Mouse (Mus musculus) ovary, postnatal 10 days (tissue): ENCODE measurements at regions not wholly inside any gene's neighbourhood (a gene's known extent, or its start where the extent isn't known, plus 50 kb on each side); places are given as distances from the start of the nearest gene placed in this dataset.

Experiments
- DNase-seq: peaks from one replicate; pipeline ENCODE4 v3.0.0; 2022; ENCODE audit warnings: low spot score

GRCm38 (mm10) chr3:131799774-131800173 lies 235.2 kb downstream of the Papss1 start:
- DNase-seq: no peak

GRCm38 (mm10) chr3:131801551-131801950 lies 237.0 kb downstream of the Papss1 start:
- DNase-seq: no peak

DNA sequence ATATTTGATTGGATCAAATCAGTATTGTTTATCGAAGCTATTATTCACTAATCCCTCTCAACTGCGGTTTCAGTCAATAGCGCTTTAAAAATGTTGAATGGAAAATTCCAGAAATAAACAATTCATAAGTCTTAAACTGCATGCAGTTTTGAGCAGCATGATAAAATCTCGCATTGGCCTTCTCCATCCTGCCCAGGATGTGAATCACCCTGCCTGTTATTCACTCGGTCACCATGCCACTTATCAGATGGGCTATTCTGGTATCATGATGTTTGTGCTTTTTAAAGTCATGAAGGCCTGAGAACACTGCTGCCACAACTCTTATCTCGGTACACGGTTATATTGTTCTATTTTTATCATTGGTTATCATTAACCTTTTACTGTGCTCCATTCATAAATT lies 238.3 kb downstream of the Papss1 start:
- DNase-seq: no peak

- no peak for DNase-seq
These were observed 243.6 kb downstream of the Papss1 start for GRCm38 (mm10) chr3:131808127-131808526.

DNA sequence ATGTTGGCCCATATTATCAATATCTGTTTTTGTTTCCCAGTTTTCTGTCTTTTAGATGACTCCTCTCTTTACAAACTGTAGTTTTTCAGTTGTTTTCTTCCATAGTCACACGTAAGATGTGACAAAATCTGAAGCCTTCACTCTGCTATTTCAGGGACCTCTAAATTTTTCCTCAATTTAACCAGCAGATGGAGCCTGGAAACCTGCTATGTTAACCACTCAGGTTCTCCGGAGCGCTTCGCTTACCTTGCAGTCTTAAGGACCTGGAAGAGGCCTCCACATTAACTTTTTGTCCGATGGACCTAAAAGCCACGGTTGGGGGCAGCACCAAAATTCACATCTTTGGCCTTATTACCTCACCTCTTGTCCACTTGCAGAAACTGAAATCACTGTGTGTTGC lies 248.4 kb downstream of the Papss1 start:
- no peak for DNase-seq

- no peak for DNase-seq
These were observed 254.2 kb downstream of the Papss1 start for GRCm38 (mm10) chr3:131818806-131819205.

DNA sequence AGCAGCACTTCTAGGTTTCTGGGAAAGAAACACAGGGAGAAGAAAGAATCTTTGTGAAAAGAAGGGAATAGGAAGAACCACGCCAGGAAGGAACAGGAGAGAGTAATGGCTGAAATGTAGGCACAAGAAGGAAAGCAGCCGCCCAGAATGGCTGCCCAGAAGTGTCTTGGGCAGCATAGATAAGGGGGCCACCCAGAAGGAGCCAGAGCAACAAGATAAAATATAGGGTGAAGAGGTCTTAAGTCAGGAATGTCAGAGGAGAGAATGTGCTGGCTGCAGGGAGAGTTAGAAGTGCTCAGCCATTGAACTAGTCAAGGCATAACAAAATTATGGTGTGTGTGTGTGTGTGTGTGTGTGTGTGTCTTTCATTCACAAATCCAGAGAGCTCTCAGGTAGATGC lies 227.7 kb upstream of the Dkk2 start:
- no peak for DNase-seq

- no peak for DNase-seq
These were observed 226.0 kb upstream of the Dkk2 start for GRCm38 (mm10) chr3:131859083-131859482.

GRCm38 (mm10) chr3:131865106-131865505 lies 220.0 kb upstream of the Dkk2 start:
- DNase-seq: no peak

GRCm38 (mm10) chr3:131867266-131867665 lies 217.8 kb upstream of the Dkk2 start:
- no peak for DNase-seq

- DNase-seq: no peak
These were observed 216.7 kb upstream of the Dkk2 start for GRCm38 (mm10) chr3:131868219-131868964.

DNA sequence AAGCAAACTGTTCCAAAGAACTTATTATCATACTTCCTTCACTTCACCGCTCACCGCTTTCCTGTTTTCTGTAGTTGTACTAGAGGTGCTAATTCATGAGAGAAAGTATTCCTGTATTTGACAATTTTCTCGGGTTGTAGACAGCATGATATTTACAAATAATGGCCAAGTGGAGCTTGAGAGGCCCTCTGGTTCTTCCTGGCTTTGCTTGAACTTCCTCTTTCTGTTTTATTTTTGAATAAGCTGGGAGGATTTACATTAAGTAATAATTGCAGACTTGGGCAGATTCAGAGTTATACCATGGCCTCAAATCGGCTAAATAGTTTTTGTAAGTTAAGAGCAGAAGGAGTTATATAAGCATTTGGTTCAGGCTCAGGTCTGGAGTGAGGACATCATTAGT lies 215.8 kb upstream of the Dkk2 start:
- DNase-seq: no peak

- DNase-seq: no peak
These were observed 202.4 kb upstream of the Dkk2 start for GRCm38 (mm10) chr3:131882667-131883066.

GRCm38 (mm10) chr3:131886470-131886869 lies 198.6 kb upstream of the Dkk2 start:
- no peak for DNase-seq

- no peak for DNase-seq
These were observed 198.1 kb upstream of the Dkk2 start for GRCm38 (mm10) chr3:131886984-131887383.

- no peak for DNase-seq
These were observed 197.4 kb upstream of the Dkk2 start for GRCm38 (mm10) chr3:131887670-131888069.

- DNase-seq: no peak
These were observed 193.2 kb upstream of the Dkk2 start for GRCm38 (mm10) chr3:131891941-131892340.

DNA sequence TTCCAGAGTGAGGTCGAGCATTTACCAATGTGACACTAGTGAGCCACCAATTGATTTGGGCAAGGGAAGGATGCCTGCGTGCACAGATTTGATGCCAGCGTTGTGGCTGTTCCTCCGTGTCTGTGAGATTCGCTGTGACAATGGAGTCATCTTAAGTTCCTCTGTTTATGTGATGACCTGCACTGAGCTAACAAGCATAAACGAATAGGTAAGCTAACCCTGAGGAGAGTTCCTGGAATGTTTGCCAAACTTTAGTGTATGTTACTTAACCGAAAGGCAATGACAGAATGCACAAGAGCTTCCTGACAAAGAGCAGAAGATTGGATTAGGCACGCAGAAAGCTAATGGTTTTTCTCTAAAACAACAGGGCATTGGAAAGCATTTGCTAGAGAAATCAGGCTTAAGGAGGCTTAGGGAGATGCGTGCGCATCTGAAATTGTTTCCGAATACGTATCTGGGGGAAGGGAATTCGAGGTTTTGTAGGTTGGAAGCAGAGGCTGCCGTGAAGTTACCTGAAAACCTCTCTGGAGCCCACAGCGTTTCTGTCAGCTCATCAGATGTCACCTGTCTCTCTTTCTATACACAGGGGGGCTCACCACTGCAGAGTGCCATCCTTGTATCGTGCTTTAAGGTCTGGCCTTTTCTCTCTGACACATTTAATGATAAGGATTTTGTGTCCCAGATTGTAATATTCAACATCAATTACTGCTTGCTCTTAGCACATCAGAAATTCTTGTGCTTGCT lies 191.9 kb upstream of the Dkk2 start:
- no peak for DNase-seq

DNA sequence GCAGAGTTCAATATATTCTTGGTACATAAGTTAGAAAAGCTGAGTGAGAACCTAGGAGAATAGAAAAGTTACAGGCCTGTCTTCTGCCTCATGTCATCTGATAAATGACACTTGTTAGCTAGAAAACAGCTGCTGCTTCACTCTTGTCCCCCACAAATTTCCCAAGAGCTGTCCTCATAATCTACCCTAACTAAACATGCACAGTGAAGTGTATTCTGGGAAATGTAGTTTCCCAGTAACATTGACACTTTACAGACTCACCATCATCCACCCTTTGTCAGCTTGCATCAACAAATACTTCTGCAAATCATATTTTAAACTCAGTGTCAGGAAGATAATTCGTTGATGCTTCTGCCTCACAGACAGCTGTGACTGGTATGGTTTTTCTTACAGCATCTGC lies 190.0 kb upstream of the Dkk2 start:
- DNase-seq: no peak

- no peak for DNase-seq
These were observed 171.6 kb upstream of the Dkk2 start for GRCm38 (mm10) chr3:131913534-131913933.

DNA sequence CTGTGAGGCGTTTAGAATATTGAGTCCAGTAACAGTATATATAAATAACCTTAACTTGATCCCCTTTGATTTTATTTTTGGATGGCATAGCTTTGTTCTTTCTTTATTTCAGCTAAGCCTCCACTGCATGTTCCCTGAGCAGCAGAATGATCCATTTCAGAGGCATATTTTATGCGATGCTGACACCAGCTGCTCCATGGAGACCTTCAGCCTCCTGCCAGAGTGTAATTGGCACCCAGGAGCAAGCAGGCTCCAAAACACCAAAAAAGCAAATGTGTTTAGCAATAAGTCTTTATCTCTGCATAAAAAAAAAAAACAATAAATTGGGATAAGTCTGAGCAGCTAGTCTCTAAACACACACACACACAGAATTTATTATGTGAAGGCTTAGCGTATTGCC lies 170.7 kb upstream of the Dkk2 start:
- no peak for DNase-seq

- no peak for DNase-seq
These were observed 170.1 kb upstream of the Dkk2 start for GRCm38 (mm10) chr3:131914997-131915396.

- DNase-seq: no peak
These were observed 167.2 kb upstream of the Dkk2 start for GRCm38 (mm10) chr3:131917734-131918534.
